Mouse (Mus musculus): ENCODE data around the gene Tfe3. TPM values are rescaled to one million over a fixed set of nuclear protein-coding genes. Genes with fewer than 3 reads are reported as not detected.

The Tfe3 gene
- polyA plus RNA-seq, 2 experiments from 2014 or later, result 8.5 to 14.4 TPM

- ATAC-seq, result no peak
These were observed 59.8 kb downstream of the Tfe3 start, which contains the start of gene Kcnd1 for GRCm38 (mm10) chrX:7821865-7822779. Gene Kcnd1, plus strand, starts transcription at chrX:7822289.

Other genes with a start within 250 kb of the Tfe3 start
- gene Foxp3, start 188.9 kb upstream of the Tfe3 start, polyA plus RNA-seq (2017; shearing (Covaris generic)), result 10 to 100 TPM; 48.7 to 55.3 TPM
- gene Ppp1r3f, start 188.3 kb upstream of the Tfe3 start, polyA plus RNA-seq (2017; shearing (Covaris generic)), result 1 to 10 TPM; 3.4 to 9.2 TPM
- 10 to 100 TPM; 14.0 to 27.4 TPM for gene Ccdc22, start 157.0 kb upstream of the Tfe3 start, polyA plus RNA-seq (2017; shearing (Covaris generic))
- not detected for gene Cacna1f, start 155.5 kb upstream of the Tfe3 start, polyA plus RNA-seq (2017; shearing (Covaris generic))
- gene Syp, start 124.1 kb upstream of the Tfe3 start, polyA plus RNA-seq (2017; shearing (Covaris generic)), result 1 to 10 TPM; 9.3 TPM
- 1 to 10 TPM; 8.3 to 9.4 TPM for gene Prickle3, start 105.3 kb upstream of the Tfe3 start, polyA plus RNA-seq (2017; shearing (Covaris generic))
- gene Plp2, start 91.2 kb upstream of the Tfe3 start, polyA plus RNA-seq (2017; shearing (Covaris generic)), result 100 to 1,000 TPM; 147 to 155 TPM
- not detected for gene Magix, start 81.3 kb upstream of the Tfe3 start, polyA plus RNA-seq (2017; shearing (Covaris generic))
- gene Gpkow, start 65.4 kb upstream of the Tfe3 start, polyA plus RNA-seq (2017; shearing (Covaris generic)), result 10 to 100 TPM; 50.8 to 69.7 TPM
- 10 to 100 TPM; 42.8 to 76.1 TPM for gene Wdr45, start 48.2 kb upstream of the Tfe3 start, polyA plus RNA-seq (2017; shearing (Covaris generic))
- 1 to 10 TPM in 1 of 2 experiments, not detected in 1; 1.0 TPM for gene Gm45208, start 40.3 kb upstream of the Tfe3 start, polyA plus RNA-seq (2017; shearing (Covaris generic))
- 10 to 100 TPM; 33.9 to 40.0 TPM for gene Praf2, start 34.1 kb upstream of the Tfe3 start, polyA plus RNA-seq (2017; shearing (Covaris generic))
- gene Ccdc120, start 11.7 kb upstream of the Tfe3 start, polyA plus RNA-seq (2017; shearing (Covaris generic)), result under 1 TPM; 0.20 to 0.52 TPM
- 10 to 100 TPM; 58.7 to 98.2 TPM for gene Gripap1, start 27.2 kb downstream of the Tfe3 start, polyA plus RNA-seq (2017; shearing (Covaris generic))
- gene Kcnd1, start 59.7 kb downstream of the Tfe3 start, polyA plus RNA-seq (2017; shearing (Covaris generic)), result under 1 TPM; 0.63 to 0.72 TPM
- 10 to 100 TPM; 13.7 to 28.6 TPM for gene Otud5, start 78.8 kb downstream of the Tfe3 start, polyA plus RNA-seq (2017; shearing (Covaris generic))
- gene Pim2, start 115.7 kb downstream of the Tfe3 start, polyA plus RNA-seq (2017; shearing (Covaris generic)), result 10 to 100 TPM; 33.6 to 41.9 TPM
- gene Slc35a2, start 121.5 kb downstream of the Tfe3 start, polyA plus RNA-seq (2017; shearing (Covaris generic)), result 10 to 100 TPM; 17.1 to 35.7 TPM
- gene Pqbp1, start 136.7 kb downstream of the Tfe3 start, polyA plus RNA-seq (2017; shearing (Covaris generic)), result 100 to 1,000 TPM; 108 to 123 TPM
- 100 to 1,000 TPM; 107 to 109 TPM for gene Timm17b, start 136.8 kb downstream of the Tfe3 start, polyA plus RNA-seq (2017; shearing (Covaris generic))
- gene Gm10491, start 145.3 kb downstream of the Tfe3 start, polyA plus RNA-seq (2017; shearing (Covaris generic)), result not detected
- gene Gm10490, start 147.0 kb downstream of the Tfe3 start, polyA plus RNA-seq (2017; shearing (Covaris generic)), result not detected
- gene Pcsk1n, start 157.3 kb downstream of the Tfe3 start, polyA plus RNA-seq (2017; shearing (Covaris generic)), result not detected
- gene Eras, start 166.0 kb downstream of the Tfe3 start, polyA plus RNA-seq (2017; shearing (Covaris generic)), result not detected
- 10 to 100 TPM in 1 of 2 experiments, 1 to 10 TPM in 1; 8.3 to 15.9 TPM for gene Hdac6, start 185.3 kb downstream of the Tfe3 start, polyA plus RNA-seq (2017; shearing (Covaris generic))
- 10 to 100 TPM; 43.6 to 47.9 TPM for gene Gata1, start 215.5 kb downstream of the Tfe3 start, polyA plus RNA-seq (2017; shearing (Covaris generic))